Mouse (Mus musculus): ENCODE results near the gene Arhgap44. TPM values are rescaled to one million over a fixed set of nuclear protein-coding genes. Genes with fewer than 3 reads are reported as not detected.

Arhgap44 gene
- polyA plus RNA-seq, 1 experiment from 2014 or later, result 6.3 TPM

GRCm38 (mm10) chr11:65160991-65161880 is 1.5 kb downstream of the Arhgap44 start:
- WGBS, result 58% methylated on average over 7 of the region's 7 CpGs
- Histone ChIP-seq H3K27ac (no peak overlapping the region), H3K4me3 (replicated peaks; ENCODE audit: low read depth, low read length) (peak overlapping the region; percentile 95; the same call in 1 of the 2 replicates), H3K9me3 (replicated peaks; ENCODE audit: low read length) (no peaks in the 10 kb centered on the region), H3K9ac (ENCODE audit: low read depth, low read length) (peak overlapping the region; percentile 81; the same call in 1 of the 2 replicates), H3K4me1 (replicated peaks; ENCODE audit: insufficient read depth, low read length) (0 out of 2 replicates have a peak, but pooled peaks cover 8% of the 10 kb centered on the region), H3K4me2 (ENCODE audit: low read length) (peak overlapping the region; percentile 96), H3K27me3 (ENCODE audit: insufficient read depth, low read length) (no peaks in the 10 kb centered on the region), H3K36me3 (ENCODE audit: insufficient read depth, low read length) (no peaks in the 10 kb centered on the region)
- DNase-seq (ENCODE audit: low spot score) (no peak), ATAC-seq (replicated peaks; ENCODE audit: low FRiP score, low read depth) (no peak)
- no peak for TF ChIP-seq CTCF (IDR thresholded peaks at IDR 0.05; ENCODE audit: low read depth)

- DNase-seq (ENCODE audit: low spot score) (no peak), ATAC-seq (replicated peaks; ENCODE audit: low FRiP score, low read depth) (no peak)
- TF ChIP-seq CTCF (IDR thresholded peaks at IDR 0.05; ENCODE audit: low read depth), result no peak
- Histone ChIP-seq H3K9ac (ENCODE audit: low read depth, low read length) (no peak within 1 kb of the TSS), H3K4me2 (ENCODE audit: low read length) (no peak within 1 kb of the TSS), H3K27me3 (ENCODE audit: insufficient read depth, low read length) (no peaks in the 10 kb centered on the region), H3K4me1 (replicated peaks; ENCODE audit: insufficient read depth, low read length) (0 out of 2 replicates have a peak, but pooled peaks cover 8% of the 10 kb centered on the region), H3K36me3 (ENCODE audit: insufficient read depth, low read length) (no peaks in the 10 kb centered on the region), H3K27ac (no peak within 1 kb of the TSS), H3K4me3 (replicated peaks; ENCODE audit: low read depth, low read length) (no peak within 1 kb of the TSS), H3K9me3 (replicated peaks; ENCODE audit: low read length) (no peaks in the 10 kb centered on the region)
- 93% methylated on average over 5 of the region's 5 CpGs for WGBS
These were observed 3.0 kb downstream of the Arhgap44 start, which contains the start of gene 1700086D15Rik for GRCm38 (mm10) chr11:65159791-65160190. TSS of gene 1700086D15Rik (minus strand) at chr11:65159891.

- Histone ChIP-seq H3K27me3 (ENCODE audit: insufficient read depth, low read length) (no peaks in the 10 kb centered on the region), H3K9ac (ENCODE audit: low read depth, low read length) (no peak overlapping the region), H3K4me3 (replicated peaks; ENCODE audit: low read depth, low read length) (no peak overlapping the region), H3K4me2 (ENCODE audit: low read length) (no peak overlapping the region), H3K27ac (no peak overlapping the region), H3K4me1 (replicated peaks; ENCODE audit: insufficient read depth, low read length) (0 out of 2 replicates have a peak, but pooled peaks cover 8% of the 10 kb centered on the region), H3K36me3 (ENCODE audit: insufficient read depth, low read length) (no peaks in the 10 kb centered on the region), H3K9me3 (replicated peaks; ENCODE audit: low read length) (no peaks in the 10 kb centered on the region)
- TF ChIP-seq CTCF (IDR thresholded peaks at IDR 0.05; ENCODE audit: low read depth), result no peak
- no peak for DNase-seq (ENCODE audit: low spot score)
- ATAC-seq (replicated peaks; ENCODE audit: low FRiP score, low read depth), result no peak
- WGBS, result 96% methylated on average over 5 of the region's 5 CpGs
These were observed 4.1 kb downstream of the Arhgap44 start for GRCm38 (mm10) chr11:65158658-65158990.

GRCm38 (mm10) chr11:65157966-65158657 is 4.6 kb downstream of the Arhgap44 start:
- 0 out of 2 replicates have a peak, but pooled peaks cover 8% of the 10 kb centered on the region for H3K4me1 ChIP-seq (replicated peaks; ENCODE audit: insufficient read depth, low read length)
- no peaks in the 10 kb centered on the region for H3K27me3 ChIP-seq (ENCODE audit: insufficient read depth, low read length)
- no peak overlapping the region for H3K27ac ChIP-seq
- no peak overlapping the region for H3K4me2 ChIP-seq (ENCODE audit: low read length)
- no peak overlapping the region for H3K9ac ChIP-seq (ENCODE audit: low read depth, low read length)
- TF ChIP-seq CTCF (IDR thresholded peaks at IDR 0.05; ENCODE audit: low read depth), result no peak
- no peaks in the 10 kb centered on the region for H3K9me3 ChIP-seq (replicated peaks; ENCODE audit: low read length)
- no peak for DNase-seq (ENCODE audit: low spot score)
- H3K36me3 ChIP-seq (ENCODE audit: insufficient read depth, low read length), result no peaks in the 10 kb centered on the region
- no peak for ATAC-seq (replicated peaks; ENCODE audit: low FRiP score, low read depth)
- no peak overlapping the region for H3K4me3 ChIP-seq (replicated peaks; ENCODE audit: low read depth, low read length)
- 87% methylated on average over 20 of the region's 20 CpGs for WGBS

GRCm38 (mm10) chr11:65153006-65153405 is 9.8 kb downstream of the Arhgap44 start:
- Histone ChIP-seq H3K27me3 (ENCODE audit: insufficient read depth, low read length) (no peaks in the 10 kb centered on the region), H3K4me3 (replicated peaks; ENCODE audit: low read depth, low read length) (no peak overlapping the region), H3K27ac (no peak overlapping the region), H3K4me1 (replicated peaks; ENCODE audit: insufficient read depth, low read length) (0 out of 2 replicates have a peak, but pooled peaks cover 7% of the 10 kb centered on the region), H3K36me3 (ENCODE audit: insufficient read depth, low read length) (no peaks in the 10 kb centered on the region), H3K9ac (ENCODE audit: low read depth, low read length) (no peak overlapping the region), H3K9me3 (replicated peaks; ENCODE audit: low read length) (no peaks in the 10 kb centered on the region), H3K4me2 (ENCODE audit: low read length) (no peak overlapping the region)
- 79% methylated on average over 5 of the region's 5 CpGs for WGBS
- ATAC-seq (replicated peaks; ENCODE audit: low FRiP score, low read depth) (no peak), DNase-seq (ENCODE audit: low spot score) (no peak)
- TF ChIP-seq CTCF (IDR thresholded peaks at IDR 0.05; ENCODE audit: low read depth), result no peak

GRCm38 (mm10) chr11:65148441-65148840 is 14.3 kb downstream of the Arhgap44 start:
- Histone ChIP-seq H3K4me1 (replicated peaks; ENCODE audit: insufficient read depth, low read length) (0 out of 2 replicates have a peak, but pooled peaks cover 7% of the 10 kb centered on the region), H3K27me3 (ENCODE audit: insufficient read depth, low read length) (no peaks in the 10 kb centered on the region), H3K36me3 (ENCODE audit: insufficient read depth, low read length) (no peaks in the 10 kb centered on the region), H3K27ac (no peak overlapping the region), H3K9ac (ENCODE audit: low read depth, low read length) (no peak overlapping the region), H3K4me3 (replicated peaks; ENCODE audit: low read depth, low read length) (no peak overlapping the region), H3K4me2 (ENCODE audit: low read length) (no peak overlapping the region), H3K9me3 (replicated peaks; ENCODE audit: low read length) (no peaks in the 10 kb centered on the region)
- TF ChIP-seq CTCF (IDR thresholded peaks at IDR 0.05; ENCODE audit: low read depth), result no peak
- WGBS, result 89% methylated on average over 7 of the region's 7 CpGs
- ATAC-seq (replicated peaks; ENCODE audit: low FRiP score, low read depth), result no peak
- no peak for DNase-seq (ENCODE audit: low spot score)

Data from kidney, postnatal 0 days (tissue).